Mouse (Mus musculus) right cerebral cortex, postnatal 25 days (tissue): ENCODE results near the gene Panx2.

ENCODE experiments used
- DNase-seq: peaks from one replicate; pipeline ENCODE4 v3.0.0; 2022

The Panx2 gene

GRCm38 (mm10) chr15:89075478-89076147 lies 16.1 kb downstream of the Panx2 start:
- peak; percentile 84 for DNase-seq

- peak; percentile 48 for DNase-seq
These were observed 16.7 kb downstream of the Panx2 start for GRCm38 (mm10) chr15:89076156-89076731.

- no peak for DNase-seq
These were observed 18.8 kb downstream of the Panx2 start for GRCm38 (mm10) chr15:89078208-89078836.

DNA sequence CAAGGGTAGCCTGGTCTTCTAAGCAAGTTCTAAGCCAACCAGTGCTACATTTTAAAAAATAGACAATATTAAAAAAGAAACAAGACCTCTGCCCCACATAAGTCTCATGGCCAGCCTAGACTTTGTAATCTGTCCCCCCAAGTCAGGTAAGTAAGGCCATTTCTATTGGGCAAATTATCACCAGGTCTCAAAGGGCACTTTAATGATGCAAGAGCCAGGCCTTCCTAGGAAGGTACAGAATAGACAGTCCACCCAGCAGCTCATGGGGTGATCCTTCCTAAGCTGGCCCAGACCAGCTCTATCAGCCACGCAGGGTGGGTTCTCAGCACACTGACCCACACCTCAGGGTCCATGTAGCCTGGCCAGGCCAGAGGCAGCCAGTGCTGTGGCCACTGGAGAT lies 24.4 kb downstream of the Panx2 start:
- DNase-seq: no peak

DNA sequence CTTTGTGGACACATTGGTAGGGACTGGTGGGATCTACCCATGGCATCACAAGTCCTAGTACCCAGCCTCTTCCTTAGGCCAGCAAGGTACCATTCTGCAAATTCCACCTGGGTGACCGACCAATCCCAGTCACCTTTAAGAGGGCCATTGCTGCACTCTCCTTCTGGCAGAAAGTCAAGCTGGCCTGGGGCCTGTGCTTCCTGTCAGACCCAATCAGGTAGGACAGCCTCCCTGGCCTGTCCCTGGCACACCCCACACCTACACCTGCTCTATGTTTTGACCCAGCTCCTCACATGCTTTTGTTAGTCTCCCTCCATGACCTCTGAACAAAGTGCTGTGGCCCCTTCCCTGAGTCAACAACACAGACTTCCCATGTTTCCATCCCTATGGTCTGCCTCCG lies 25.3 kb downstream of the Panx2 start:
- DNase-seq: no peak

DNA sequence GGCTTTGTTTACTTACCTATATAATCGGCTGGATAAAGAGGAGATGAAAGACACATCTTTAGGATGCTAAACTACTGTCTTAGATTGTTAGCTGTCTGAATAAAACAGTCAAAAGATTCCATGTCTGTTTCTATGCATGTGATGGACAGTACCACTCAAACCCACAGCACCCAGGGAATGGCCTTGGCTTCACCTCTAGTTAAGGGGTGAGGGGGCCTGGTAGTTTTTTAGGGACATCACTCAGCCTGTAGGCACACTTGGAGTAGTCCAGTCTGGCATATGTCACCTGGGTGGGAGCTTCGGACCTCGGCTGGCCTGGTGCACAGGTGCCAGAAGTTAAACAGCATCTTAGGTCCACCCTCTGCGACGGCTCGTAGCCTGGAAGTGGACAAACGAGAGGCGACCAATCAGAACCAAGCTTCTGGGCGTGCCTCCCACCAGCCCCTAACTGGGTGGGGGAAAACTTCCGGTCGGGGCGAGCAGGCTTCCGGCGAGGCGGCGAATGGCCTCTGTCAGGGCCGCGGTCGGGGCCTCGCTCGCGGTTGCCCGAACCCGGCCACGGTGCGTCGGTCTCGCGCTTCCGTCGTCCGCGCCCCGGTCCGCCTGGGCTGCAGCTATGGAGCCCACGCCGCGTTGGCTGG lies 29.2 kb downstream of the Panx2 start, which contains the start of gene Selenoo:
Gene Selenoo (plus strand): TSS at position 478 of the 641 bp plus-strand sequence.
- peak; percentile 91 for DNase-seq

DNA sequence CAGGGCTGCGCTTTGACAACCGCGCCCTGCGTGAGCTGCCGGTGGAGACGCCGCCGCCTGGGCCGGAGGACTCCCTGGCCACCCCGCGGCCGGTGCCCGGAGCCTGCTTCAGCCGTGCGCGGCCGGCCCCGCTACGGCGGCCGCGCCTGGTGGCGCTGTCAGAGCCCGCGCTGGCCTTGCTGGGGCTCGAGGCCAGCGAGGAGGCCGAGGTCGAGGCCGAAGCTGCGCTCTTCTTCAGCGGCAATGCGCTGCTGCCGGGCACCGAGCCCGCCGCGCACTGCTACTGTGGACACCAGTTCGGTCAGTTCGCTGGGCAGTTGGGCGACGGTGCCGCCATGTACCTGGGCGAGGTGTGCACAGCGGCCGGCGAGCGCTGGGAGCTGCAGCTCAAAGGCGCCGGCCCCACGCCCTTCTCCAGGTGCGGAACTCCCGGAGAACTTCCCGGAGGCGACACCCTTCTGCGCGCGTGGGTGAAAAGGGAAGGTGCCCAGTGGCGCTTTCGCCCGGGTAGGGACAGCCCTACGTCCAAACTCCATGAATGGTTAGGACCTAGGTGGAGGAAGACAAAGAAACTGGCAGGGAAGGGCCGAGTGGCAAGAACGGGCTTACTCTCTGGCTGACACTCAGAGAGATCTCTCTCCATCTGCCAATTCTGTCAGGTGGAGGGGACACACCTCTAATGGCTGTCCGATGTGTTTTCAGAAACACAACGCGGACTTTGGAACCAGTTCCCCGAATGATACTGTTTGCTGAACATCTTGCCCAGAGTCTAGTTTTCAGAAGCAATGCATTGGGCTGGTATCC lies 29.9 kb downstream of the Panx2 start:
- DNase-seq: peak; percentile 45

- DNase-seq: no peak
These were observed 31.1 kb downstream of the Panx2 start for GRCm38 (mm10) chr15:89090662-89091061.

DNA sequence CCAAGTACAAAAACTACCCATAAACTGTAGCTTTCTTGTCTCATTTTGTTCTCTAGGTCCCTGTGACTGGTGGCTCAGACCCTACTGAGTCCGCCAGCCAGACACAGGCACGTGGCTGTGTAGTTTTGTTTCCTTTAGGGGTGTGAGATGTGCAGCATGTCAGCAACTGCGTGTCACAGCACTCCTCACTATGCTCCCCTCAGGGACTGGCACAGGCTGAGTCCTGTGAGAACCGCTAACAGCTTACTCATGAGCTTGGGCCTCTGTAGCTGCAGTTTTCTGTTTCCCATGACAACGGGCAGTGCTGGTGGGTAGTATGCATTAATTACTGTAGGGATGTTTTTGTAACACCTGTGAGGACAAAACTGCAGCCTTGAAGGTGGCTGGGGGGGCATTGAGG lies 32.6 kb downstream of the Panx2 start:
- no peak for DNase-seq

GRCm38 (mm10) chr15:89097450-89097849 lies 37.9 kb downstream of the Panx2 start:
- no peak for DNase-seq

DNA sequence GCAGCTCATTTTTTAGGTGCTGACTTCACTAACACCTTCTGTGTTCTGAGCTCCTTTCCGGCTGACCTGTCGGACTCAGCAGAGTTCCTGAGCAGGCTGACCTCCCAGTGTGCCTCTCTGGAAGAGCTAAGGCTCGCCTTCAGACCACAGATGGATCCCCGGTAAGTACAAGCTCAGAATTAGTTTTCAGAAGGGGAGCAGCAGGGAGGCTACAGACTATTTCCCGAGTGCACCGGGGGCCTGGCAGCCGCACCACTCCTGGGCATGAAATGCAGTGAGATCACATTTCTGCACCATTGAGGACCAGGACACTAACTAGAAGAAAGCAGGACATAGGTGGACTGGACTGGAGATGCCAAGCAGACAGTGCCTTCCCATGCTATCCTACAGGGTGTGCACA lies 39.1 kb downstream of the Panx2 start:
- DNase-seq: no peak

DNA sequence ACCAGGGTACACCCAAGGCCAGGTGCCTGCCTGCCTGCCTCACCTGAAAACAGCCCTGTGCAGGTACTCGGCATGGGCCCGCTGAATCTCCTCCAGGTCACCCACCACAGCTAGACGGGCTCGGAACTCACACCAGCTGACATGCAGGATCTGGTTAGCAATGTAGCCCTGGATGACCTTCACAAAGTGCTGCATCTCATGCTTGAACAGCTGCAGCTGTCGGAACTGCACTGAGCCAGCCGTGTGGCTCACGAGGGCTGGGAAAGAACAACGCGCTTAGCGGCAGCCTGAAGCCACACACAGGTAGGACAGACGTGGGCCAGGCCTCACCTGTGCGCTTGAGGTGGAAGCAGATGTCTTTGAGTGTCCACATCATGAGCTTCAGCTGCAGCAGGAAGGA lies 41.3 kb downstream of the Panx2 start:
- DNase-seq: no peak

DNA sequence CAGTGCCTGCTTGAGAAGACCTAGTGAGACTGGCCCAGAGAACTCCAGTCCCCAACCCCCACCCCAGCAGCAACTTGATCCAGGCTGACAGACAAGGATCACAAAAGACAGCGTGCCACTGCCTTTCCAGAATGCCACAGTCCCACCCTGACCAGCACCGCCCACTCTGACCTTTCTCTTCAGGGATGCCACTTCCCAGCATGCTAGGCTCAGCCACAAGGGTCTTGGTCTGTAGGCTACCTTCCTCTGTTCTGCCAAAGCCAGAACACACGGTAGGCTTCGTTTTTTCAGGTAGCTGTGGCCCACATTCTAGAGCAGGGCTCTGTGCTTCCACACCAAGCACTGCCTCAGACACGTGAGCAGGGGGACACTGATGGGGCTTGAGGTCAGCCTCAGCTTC lies 43.1 kb downstream of the Panx2 start:
- no peak for DNase-seq

GRCm38 (mm10) chr15:89103921-89104320 lies 44.4 kb downstream of the Panx2 start:
- DNase-seq: no peak

GRCm38 (mm10) chr15:89104425-89104824 lies 44.9 kb downstream of the Panx2 start:
- DNase-seq: no peak

DNA sequence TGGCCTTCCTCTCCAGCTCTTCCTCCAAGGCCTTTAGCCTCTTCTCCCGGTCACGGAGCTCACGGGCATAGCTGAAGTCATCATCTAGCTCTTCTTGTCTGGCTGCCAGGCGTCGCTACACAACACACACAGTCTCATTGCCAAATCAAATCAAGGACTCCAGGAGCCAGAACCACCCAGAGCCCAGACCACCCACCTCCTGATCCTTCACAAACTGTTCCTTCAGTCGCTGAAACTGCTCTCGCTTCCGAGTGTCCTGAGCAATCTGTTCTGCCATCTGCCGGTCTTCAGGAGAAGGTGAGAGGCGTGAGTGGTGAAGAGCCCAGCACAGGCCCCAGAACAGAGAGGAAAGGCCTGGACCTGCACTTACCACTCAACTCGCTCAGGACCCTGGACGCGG lies 46.5 kb downstream of the Panx2 start:
- DNase-seq: no peak

DNA sequence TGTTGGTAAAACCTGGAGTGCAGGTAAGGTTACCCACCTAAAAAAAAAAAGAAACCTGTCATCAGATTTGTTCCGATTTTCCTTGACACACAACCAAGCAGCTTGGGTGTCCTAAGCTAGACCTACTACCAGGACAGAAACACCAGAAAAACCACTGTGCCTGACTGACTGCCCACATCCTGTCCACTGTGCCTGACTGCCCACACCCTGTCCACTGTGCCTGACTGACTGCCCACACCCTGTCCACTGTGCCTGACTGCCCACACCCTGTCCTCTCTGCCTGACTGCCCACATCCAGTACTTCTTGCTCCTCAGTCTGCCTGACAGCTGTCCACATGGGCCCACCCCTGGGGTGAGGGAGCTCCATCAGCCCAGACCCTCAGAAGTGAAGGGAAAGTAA lies 47.4 kb downstream of the Panx2 start:
- no peak for DNase-seq

DNA sequence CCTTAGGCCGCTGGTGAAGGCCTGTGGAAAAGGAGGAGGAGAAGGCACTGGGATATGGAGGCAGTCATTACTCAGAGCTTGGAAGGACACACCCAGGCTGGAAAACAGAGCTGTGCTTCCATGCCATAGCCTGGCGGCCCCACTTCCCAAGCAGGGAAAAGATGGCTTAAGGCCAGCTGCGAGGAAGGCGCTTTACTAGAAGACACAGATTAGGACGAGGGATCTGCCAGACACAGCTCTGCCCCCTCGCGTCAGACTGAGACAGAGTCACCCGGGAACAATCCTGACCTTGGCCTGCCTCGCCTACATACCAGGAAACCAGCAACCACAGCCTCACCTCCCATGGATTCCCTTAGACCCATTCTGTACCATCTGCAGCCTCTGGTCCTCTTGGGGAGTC lies 50.6 kb downstream of the Panx2 start:
- DNase-seq: no peak

- DNase-seq: no peak
These were observed 58.5 kb downstream of the Panx2 start for GRCm38 (mm10) chr15:89118007-89118406.

DNA sequence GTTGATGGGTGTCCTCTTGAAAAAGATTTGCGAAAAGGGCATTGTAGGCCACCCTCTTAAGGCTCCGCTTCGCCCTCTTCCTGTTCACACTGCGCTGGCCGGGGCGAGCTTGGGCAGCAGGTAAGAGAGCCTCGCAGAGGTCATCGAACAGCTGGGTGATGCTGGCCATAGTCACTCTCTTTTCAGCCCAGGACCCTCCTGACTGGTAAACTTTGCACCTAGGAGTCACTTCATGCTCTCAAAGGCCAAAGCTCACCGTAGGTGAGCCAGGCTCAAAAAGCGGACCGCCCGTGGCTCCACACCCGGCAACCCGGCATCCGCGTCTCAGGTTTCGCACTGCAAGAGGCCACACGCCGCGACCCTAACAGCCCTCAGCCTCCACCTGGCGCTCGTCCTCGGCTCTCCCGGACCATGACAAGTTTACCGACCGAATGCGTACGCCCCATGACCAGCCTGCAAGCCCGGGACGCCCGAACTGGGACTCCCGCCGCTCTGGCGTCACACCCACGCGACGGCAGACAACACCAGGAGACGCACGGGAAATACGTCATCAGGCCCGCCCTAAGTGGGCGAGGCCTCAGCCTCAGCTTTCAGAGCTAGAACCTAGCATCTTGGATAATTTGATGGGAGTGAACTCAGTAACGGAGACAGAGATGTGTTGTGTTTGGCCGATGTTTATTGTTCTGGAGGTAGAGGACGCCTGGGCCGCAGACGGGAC lies 63.3 kb downstream of the Panx2 start, which contains the start of gene Tubgcp6:
Gene Tubgcp6 (minus strand): TSS at position 464 of the 718 bp plus-strand sequence.
- DNase-seq: peak; percentile 96
